ENCODE assay signal across 8 mouse cellular contexts in genomic region chr15:11398676-11399350, GRCm38 (mm10). TPM values are rescaled to one million over a fixed set of nuclear protein-coding genes. Genes with fewer than 3 reads are reported as not detected.
DNase-seq lines count a peak whose midpoint lies in the region; ATAC-seq and TF ChIP-seq lines count a peak whose summit lies in the region.

No protein-coding gene starts in this region.

- H3K9me3 ChIP-seq in embryonic facial prominence, embryonic 15.5 days (replicated peaks) = no peaks in the 10 kb centered on the region
- H3K9me3 ChIP-seq in kidney, postnatal 0 days (replicated peaks; ENCODE audit: low read length) = no peaks in the 10 kb centered on the region
- H3K9me3 ChIP-seq in neural tube, embryonic 14.5 days (ENCODE audit: control insufficient read depth, low read length) = no peaks in the 10 kb centered on the region

- ATAC-seq in cerebellum, adult (ENCODE audit: insufficient number of reproducible peaks, low FRiP score, low TSS enrichment) = no peak
- ATAC-seq in embryonic facial prominence, embryonic 15.5 days (ENCODE audit: insufficient number of reproducible peaks, low FRiP score, low TSS enrichment, low read depth) = no peak
- ATAC-seq in kidney, postnatal 0 days (replicated peaks; ENCODE audit: low FRiP score, low read depth) = no peak
- ATAC-seq in neural tube, embryonic 14.5 days (ENCODE audit: low read depth) = no peak

- peaks cover 1% of the 10 kb centered on the region; the same call in 1 of the 2 replicates for H3K27me3 ChIP-seq in embryonic facial prominence, embryonic 15.5 days
- no peaks in the 10 kb centered on the region for H3K27me3 ChIP-seq in kidney, postnatal 0 days (ENCODE audit: insufficient read depth, low read length)
- no peaks in the 10 kb centered on the region for H3K27me3 ChIP-seq in neural tube, embryonic 14.5 days (ENCODE audit: control insufficient read depth, insufficient read depth, low read length)

- TF ChIP-seq CTCF in kidney, postnatal 0 days (IDR thresholded peaks at IDR 0.05; ENCODE audit: low read depth) = no peak

- H3K4me2 ChIP-seq in embryonic facial prominence, embryonic 15.5 days (replicated peaks) = peak overlapping the region; percentile 77
- peak overlapping the region; percentile 76 for H3K4me2 ChIP-seq in kidney, postnatal 0 days (ENCODE audit: low read length)
- peak overlapping the region; percentile 85 for H3K4me2 ChIP-seq in neural tube, embryonic 14.5 days (ENCODE audit: low read depth, low read length)

- H3K9ac ChIP-seq in embryonic facial prominence, embryonic 15.5 days = peak overlapping the region; percentile 74
- H3K9ac ChIP-seq in kidney, postnatal 0 days (ENCODE audit: low read depth, low read length) = peak overlapping the region; percentile 66
- peak overlapping the region; percentile 72 for H3K9ac ChIP-seq in neural tube, embryonic 14.5 days (replicated peaks; ENCODE audit: low read depth, low read length)

- DNase-seq in cerebellum, adult 11 months = peak; percentile 10
- peak; percentile 47 for DNase-seq in A20 (ENCODE audit: low read depth, low spot score)
- no peak for DNase-seq in kidney, postnatal 0 days (ENCODE audit: low spot score)
- no peak for DNase-seq in adrenal gland, postnatal 4 days (ENCODE audit: low spot score in 2 of 2)
- no peak for DNase-seq in left cerebral cortex, postnatal 25 days (ENCODE audit: low spot score in 2 of 2)

- H3K4me1 ChIP-seq in embryonic facial prominence, embryonic 15.5 days = peaks cover 15% of the 10 kb centered on the region
- no peaks in the 10 kb centered on the region for H3K4me1 ChIP-seq in kidney, postnatal 0 days (replicated peaks; ENCODE audit: insufficient read depth, low read length)
- H3K4me1 ChIP-seq in neural tube, embryonic 14.5 days (ENCODE audit: control insufficient read depth, insufficient read depth, low read length) = peaks cover 7% of the 10 kb centered on the region; the same call in 1 of the 2 replicates

- 0 out of 2 replicates have a peak overlapping the region, but pooled peaks have one; percentile 36 for H3K27ac ChIP-seq in embryonic facial prominence, embryonic 15.5 days (replicated peaks)
- no peak overlapping the region for H3K27ac ChIP-seq in kidney, postnatal 0 days
- peak overlapping the region; percentile 60; the same call in 1 of the 2 replicates for H3K27ac ChIP-seq in neural tube, embryonic 14.5 days (ENCODE audit: low read depth, low read length)

- intact Hi-C loops in left cerebral cortex, postnatal 25 days (cut with DNase I) = loop anchor here (10.0 kb wide), 1 partner anchor 716 kb away; the partner anchor contains the start of gene Zfr

- WGBS in embryonic facial prominence, embryonic 15.5 days = 4% methylated on average over 10 of the region's 10 CpGs
- 5% methylated on average over 10 of the region's 10 CpGs for WGBS in kidney, postnatal 0 days
- WGBS in neural tube, embryonic 14.5 days = 8% methylated on average over 10 of the region's 10 CpGs

- peak overlapping the region; percentile 66 for H3K4me3 ChIP-seq in embryonic facial prominence, embryonic 15.5 days (replicated peaks)
- H3K4me3 ChIP-seq in kidney, postnatal 0 days (replicated peaks; ENCODE audit: low read depth, low read length) = peak overlapping the region; percentile 62
- H3K4me3 ChIP-seq in neural tube, embryonic 14.5 days (ENCODE audit: low read depth, low read length) = peak overlapping the region; percentile 79

- H3K36me3 ChIP-seq in embryonic facial prominence, embryonic 15.5 days = peaks cover 21% of the 10 kb centered on the region
- 0 out of 2 replicates have a peak, but pooled peaks cover 6% of the 10 kb centered on the region for H3K36me3 ChIP-seq in kidney, postnatal 0 days (ENCODE audit: insufficient read depth, low read length)
- H3K36me3 ChIP-seq in neural tube, embryonic 14.5 days (ENCODE audit: control insufficient read depth, insufficient read depth, low read length) = 0 out of 2 replicates have a peak, but pooled peaks cover 3% of the 10 kb centered on the region

RNA-seq across cellular contexts. Expression of gene Tars, which starts 0.7 kb away (rescaled TPM):
- 59.9 and 61.8 TPM in 2 replicates for polyA plus RNA-seq in embryonic facial prominence, embryonic 15.5 days (2015; fragmentation: Nextera tagmentation; extraction: Ambion mirVana)
- 43.2 and 52.5 TPM in 2 replicates for polyA plus RNA-seq in kidney, postnatal 0 days (2015; fragmentation: Nextera tagmentation; extraction: Ambion mirVana)
- 45.4 and 50.0 TPM in 2 replicates for polyA plus RNA-seq in neural tube, embryonic 14.5 days (2014; fragmentation: Nextera tagmentation; extraction: Ambion mirVana)
- 10 to 100 TPM; 42.7 to 49.3 TPM for total RNA-seq in adrenal gland, postnatal 4 days (2021)
- total RNA-seq in left cerebral cortex, postnatal 25 days (2021) = 10 to 100 TPM; 27.6 to 32.8 TPM

Comparison
In these comparisons a context has a peak if more than half of its experiments do, and no peak if none do; other contexts are left out.
1. DNase-seq: peak in cerebellum, adult 11 months (single experiment) and A20 (single experiment); none in kidney, postnatal 0 days (single experiment), adrenal gland, postnatal 4 days (0 of 2) and left cerebral cortex, postnatal 25 days (0 of 2).
2. Peak in every context shown above with its lines, with median percentiles within 50 percentile points of each other: H3K4me2 ChIP-seq, H3K4me3 ChIP-seq and H3K9ac ChIP-seq.